Mouse (Mus musculus) telencephalon, adult 2 months (tissue): ENCODE data around the gene Mrpl10.

Source experiments
- DNase-seq: peaks from one replicate; pipeline ENCODE4 v3.0.0-alpha.2; 2011; ENCODE audit warnings: low read depth, low spot score

The Mrpl10 gene

DNA sequence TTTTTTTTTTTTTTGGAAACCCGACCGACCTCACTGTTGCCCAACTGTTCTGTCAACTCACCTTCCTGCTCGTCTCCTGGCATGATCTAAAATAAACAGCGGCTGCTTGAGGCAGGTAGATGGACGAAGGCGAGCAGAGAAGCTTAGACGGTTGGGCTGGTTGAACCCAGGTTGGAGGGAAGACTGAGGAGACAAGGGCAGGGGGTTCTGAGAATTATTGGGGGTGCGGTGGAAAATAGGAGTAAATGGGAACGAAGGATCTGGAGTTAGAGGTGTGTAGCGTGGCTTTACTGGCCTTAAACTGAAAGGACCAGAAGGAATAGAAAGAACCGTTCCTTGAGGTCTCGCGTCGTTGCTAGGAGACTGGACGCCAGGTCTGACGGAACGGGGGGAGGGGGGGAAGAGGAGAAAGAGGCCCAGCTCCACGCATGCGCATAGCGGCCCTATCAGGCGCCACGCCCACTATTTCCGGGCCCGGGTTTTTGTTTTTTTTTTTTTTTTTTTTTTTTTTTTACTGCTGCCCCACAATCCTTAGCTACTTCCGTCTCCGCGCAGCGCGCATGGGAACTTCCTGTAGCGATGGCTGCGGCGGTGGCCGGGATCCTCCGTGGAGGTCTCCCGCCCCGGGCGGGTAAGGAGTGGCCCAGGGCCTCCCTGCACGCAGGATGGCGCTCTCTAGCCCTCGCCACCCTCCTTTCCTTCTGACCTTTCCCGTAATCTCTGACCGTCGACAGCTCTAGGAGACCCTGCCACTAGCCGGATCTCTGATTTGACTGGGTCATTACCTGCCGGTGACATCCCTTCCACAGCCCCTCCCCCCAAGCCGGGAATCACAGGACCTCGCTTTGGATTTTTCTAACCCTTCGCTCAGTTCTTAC is at the start of gene Mrpl10, which contains the start of gene Lrrc46:
Gene Mrpl10 (plus strand): TSS at position 539 of the 878 bp plus-strand sequence.
Gene Lrrc46 (minus strand): TSS at position 386 of the 878 bp plus-strand sequence.
- DNase-seq: peak; percentile 89

DNA sequence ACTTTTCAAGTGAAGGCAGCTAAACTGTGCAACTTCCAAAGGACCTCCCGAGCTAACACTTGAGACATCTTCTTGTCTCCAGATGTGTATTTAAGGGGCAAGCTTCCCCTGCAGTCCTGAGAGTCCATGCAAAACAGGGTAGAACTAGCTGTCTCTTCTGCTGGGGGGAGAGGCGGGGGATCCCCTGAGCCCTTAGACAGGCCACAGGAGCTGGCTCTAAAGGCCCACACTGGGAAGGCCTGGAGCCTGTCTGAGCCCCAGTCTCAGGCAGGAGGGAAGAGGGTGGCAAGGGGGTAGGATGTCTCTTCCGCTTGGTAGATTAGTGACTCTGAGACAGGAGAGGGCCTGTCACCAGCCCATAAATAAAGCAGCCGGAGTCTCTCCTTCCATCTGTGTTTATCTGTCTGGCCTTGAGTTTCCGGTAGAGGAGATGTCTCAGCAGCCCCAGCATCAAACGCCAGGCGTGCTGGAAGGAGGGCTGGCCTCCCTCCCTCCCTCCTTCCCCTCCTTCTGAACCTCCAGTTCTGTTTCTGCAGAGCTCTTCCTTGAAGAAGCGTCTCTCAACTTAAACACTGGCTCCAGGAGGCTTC is 48.5 kb upstream of the Mrpl10 start:
- no peak for DNase-seq

DNA sequence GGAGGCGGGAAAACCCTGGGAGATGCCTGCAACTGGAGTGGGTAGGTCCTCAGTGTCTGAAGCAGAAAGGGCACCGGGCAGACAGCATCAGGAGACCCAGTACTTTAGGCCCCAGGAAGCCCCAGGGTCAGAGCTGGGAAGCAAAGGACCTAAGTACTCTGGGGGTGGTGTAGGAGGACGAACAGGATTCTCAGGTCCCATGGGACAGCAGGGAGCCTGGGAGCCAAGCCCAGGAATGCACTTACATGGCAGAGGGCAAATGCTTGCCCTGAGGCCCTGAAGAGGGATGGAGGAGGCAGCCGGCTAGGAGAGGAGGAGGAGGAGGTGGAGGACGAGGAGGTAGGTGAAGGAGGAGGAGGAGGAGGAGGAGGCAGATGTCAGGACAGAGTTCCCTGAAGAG is 46.3 kb upstream of the Mrpl10 start:
- DNase-seq: no peak

DNA sequence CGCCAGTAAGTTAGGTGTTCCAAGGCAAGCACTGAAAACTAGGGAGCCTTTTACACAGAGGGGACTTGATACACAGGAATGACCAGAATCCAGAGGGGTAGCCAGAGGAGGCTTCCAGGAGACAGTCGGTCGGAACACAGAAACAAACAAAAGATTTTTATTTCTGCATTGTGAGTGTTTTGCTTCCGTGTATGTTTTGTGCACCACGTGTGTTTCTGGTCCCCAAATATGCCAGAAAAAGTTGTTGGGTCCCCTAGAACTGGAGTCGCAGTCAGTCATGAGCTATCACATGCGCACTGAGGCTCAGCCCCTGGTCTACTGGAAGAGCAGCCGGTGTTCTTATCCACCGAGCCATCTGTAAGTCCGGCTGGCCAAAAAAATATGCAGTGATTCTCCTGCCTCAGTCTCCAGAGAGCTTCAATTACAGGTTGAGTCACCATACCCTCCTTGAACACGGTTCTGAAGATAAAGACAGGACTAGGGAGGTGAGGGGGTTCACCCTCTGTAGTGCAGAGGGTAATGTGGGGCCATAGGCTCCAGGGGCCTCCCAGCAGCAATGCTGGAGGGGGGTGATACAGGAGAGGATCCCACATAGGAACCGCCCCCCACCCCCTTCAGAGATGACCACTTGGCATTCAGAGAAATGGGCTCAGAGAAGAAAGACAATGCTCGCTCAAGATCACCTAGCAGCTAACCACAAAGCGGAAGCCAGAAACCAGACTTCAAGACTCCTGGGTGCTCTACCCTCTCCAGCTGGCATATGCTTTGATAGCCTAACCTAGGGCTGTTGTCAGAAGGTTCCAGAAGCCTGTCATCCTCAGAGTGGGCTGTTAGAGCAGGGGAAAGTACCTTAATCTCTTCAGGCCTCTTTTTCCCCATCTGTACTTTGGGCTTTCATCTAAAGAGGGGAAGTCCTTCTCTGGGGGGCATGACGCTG is 45.3 kb upstream of the Mrpl10 start:
- DNase-seq: no peak

DNA sequence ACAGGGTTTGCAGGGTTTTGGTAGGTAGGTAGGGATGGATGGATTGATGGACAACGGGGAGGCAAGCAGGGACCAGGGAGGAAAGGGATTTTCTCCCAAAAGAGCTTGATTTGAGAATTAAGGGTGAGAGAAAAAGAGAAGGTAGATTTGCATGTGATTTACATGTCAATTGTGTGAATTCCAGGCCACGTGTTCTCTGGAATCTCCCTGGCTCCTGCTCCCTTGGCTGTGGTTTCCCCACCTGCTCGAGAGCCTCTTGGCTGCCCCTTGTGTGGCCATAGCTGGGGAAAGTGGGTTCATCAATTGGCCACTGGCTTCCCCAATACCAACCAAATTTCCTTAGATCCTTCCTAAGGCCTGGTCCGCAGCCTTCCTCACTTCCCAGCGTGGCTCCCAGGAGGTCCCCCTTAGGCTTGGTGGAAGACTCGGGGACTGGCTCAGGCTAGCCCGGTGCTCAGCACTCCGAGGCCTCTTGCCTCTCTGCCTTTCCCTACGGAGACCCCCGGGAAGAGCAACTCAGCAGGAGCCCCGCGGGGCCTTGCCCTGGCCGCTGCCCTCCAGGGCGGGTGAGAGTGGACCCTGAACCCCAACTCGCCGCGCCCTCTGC is 44.5 kb upstream of the Mrpl10 start:
- no peak for DNase-seq

DNA sequence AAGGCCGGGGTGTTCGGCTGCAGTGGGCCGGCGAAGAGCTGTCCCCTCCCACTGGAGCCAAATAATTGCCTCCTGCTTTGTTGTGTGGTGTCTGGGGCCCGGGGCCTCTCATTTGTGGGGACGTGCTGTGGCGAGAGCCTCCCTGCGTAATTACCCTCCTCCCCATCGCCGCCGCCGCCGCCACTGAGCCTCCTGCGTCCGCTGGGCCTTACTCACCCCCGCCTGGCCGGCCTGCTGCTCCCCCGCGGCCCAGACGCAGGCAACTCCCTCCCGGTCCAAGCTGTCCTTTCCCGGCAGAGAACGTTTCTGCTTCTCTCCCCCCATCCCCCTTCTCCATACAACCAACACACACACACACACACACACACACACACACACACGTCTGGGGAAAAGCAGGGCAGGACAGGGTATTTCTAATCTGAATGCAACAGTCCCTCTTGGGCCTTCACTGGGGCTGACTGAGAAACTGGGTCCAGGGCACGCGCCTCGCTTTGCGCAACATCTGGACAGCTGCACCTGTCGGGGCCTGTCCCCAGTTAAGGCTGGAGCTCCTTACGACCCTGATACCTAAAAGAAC is 43.9 kb upstream of the Mrpl10 start:
- DNase-seq: no peak

DNA sequence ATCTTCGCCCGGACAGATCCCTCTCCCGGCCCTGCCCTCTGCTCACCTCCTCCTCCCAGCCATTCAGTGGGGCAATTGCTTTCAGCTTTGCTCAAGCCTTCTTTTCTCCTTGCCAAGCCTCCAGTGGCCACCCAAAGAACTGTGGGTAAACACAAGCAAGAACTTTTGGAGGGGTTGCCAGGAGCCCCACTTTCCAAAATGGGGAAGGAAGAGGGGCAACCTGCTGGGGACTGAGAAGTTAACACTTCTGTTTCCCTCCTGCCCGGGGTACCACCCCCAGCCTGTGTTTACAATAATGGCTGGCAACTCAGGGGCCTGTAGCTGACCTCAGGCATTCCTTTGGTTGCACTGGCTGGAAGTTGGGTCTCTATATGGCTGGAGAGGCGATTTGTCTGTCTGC is 38.2 kb upstream of the Mrpl10 start:
- no peak for DNase-seq

DNA sequence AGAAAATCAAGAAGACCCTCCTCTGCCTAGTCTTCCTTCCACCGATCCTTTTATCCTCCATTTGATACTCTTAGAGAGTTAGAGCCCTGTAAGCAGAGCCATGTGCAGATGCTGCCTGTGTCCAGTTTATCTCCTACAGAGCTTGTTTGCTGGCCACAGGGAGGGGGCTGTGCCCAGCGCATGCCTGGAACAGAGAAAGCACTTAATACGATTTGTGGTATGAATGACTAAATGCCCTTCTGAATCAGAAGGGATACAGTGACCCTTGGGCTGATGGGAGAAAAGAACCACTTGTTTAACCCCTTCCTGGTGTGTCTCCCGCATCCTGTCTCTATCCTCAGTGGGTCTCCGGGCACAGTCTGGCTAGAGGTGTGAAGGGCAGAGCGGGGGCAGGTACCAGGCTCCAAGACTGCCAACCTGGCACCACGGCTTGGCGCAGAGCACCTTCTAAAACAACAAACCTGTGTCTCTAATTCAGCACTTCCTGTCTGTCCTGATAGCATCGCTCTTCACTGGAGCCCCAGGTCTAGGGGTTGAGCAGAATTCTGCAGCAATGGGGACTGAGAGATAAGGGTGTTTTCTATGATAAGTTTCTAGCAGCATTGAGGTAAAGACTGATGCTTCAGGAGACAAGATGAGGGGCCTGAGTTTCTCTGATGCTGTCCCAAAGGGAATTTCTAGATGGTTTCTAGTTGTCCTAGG is 34.1 kb upstream of the Mrpl10 start:
- no peak for DNase-seq

DNA sequence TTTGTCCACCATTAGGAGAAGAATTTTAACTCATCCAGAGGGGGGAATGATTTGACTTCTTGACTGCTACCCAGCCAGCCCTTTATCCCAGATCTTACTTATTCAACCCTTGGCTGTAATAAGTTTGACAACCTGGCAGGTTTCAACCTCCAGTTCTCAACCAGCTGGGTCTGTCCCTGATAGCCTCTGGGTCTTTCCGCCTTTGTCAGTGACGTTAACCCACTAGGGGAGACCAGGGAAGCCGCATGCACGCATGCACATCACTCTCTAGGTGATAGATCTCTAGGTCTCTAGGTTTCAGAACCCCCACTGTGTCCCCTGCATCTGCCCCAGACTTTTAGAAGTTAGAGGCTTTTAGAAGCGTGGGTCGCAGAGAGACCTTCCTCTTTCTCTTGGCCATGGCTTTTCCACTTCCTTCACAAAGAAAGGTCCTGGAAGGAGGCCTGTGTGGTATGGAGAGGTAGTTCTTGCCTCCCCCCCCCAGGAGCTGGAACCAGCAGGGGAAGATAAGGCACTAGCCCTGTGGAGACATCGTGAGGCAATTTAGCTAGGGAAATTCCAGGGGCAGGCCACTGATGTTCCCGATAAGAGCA is 32.1 kb upstream of the Mrpl10 start:
- no peak for DNase-seq

DNA sequence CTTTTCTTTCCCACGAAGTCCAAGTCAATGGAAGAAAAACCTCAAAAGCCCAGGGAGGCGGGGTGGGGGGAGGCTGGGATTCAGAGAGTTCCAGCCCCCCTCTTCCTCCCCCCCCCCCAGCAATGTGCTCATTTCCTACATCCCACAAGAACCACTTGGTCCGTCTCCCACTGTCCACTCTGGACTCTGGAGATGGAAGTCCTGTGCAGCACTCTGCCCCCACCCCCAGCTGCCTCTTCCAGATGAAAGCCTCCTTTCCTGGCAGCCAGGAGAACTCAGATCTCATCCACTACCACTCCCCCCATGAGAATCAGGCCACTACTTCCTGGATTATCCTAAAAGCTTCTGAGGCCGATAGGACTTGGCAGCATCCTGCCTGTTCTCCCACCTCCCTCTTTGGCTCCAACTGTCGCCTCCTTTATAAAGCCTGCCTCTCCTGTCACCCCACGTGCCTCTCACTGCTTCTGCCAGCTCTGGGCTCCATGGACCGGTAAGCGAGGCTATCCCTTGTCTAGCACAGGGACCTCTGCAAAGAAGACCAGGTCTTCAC is 28.2 kb upstream of the Mrpl10 start, which contains the start of gene Sp6:
Gene Sp6 (plus strand): TSS at position 274 of the 550 bp plus-strand sequence.
- no peak for DNase-seq

DNA sequence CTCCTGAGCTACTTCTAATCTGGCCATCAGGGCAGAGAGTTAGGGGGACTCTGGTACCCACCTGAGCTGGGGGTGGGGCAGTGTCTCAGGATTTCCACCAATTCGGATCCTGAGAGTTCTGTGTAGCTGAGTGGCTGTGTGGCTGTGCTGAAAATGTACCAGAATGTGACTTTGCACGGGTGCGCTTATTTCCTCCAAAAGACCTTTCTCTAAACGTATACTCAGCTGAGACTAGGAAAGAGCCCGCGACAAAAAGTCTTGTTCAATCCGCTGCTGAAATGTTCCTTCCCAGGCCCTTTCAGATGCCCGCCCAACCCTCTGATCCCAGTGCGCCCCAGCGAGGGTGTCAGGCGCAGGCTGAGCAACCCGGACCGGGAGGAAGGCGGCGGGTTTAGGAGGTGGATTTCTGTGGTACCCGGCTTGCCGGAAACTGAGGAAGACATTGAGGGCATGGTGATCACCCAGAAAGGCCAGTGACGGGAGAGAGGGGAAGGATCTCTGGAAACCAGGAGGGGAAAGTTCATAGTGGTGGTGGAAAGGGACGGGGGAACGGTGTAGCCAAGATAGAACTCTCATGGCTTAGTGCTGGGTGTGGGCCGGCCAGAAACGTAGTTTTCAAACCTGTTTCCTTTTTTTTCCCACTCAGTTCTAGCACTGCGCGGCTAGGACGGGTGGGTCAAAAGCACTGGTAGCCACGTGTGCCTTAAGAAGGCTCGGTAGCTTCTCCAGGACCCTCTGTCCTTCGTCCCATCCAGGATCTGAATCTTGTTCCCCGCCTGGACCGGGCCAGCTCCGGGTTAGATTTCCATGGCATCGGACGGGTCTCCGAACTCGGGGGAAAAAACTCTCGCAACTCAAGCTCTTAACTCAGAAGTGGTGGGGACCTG is 23.4 kb upstream of the Mrpl10 start:
- DNase-seq: no peak

DNA sequence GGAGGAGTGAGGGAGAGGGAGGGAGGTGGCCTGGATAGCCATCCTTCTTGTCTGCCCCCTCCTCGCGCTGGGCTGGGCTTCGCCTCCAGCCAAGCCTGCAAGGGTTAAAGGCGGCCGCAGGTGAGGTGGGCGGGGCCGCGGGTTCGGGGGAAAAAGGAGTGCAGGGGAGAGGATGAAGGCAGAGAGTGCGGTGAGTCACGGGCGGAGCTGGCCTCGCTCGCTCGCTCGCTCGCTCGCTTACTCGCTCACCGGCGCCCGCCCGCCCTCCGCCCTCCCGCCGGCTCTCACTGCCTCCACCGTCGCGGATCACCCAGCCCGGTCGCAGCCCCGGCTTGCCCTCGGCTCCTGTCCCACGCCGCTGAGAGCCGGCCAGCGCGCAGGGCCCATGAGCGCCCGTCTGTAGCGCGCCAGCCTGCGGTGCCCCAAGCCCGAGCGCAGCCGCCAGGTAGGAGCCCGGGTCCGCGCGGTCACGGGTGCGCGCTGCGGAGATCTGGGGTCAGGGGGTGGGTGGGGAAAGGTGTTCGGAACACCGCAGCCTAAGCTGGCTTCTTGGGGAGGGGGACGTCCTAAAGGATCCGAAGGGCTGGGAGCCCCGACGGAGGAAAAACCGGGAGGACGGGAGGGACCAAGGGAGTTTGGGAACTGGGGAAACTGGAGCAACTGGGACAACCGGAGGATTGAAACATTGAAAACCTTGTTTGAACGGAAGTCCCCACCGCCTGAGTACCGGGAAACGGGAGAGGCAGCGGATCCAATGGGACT is 22.6 kb upstream of the Mrpl10 start:
- DNase-seq: no peak

DNA sequence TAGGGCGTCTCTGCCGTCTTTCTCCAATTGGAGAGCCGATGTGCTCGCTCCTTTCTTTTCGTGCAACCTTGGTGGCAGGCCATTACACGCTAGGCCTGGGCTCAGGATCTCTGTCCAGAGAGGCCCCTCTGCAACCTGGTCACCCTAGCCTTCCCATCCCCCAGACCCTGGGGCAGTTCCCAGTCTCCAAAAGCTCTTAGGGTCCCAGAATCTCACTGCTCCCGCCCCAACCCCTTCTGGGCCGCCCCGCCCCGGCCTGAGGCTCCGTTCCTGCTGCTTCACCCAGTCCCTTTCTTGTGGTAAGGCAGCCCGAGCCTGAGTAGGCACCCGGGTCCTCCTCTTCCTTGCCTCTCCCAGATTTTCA is 22.0 kb upstream of the Mrpl10 start:
- no peak for DNase-seq

DNA sequence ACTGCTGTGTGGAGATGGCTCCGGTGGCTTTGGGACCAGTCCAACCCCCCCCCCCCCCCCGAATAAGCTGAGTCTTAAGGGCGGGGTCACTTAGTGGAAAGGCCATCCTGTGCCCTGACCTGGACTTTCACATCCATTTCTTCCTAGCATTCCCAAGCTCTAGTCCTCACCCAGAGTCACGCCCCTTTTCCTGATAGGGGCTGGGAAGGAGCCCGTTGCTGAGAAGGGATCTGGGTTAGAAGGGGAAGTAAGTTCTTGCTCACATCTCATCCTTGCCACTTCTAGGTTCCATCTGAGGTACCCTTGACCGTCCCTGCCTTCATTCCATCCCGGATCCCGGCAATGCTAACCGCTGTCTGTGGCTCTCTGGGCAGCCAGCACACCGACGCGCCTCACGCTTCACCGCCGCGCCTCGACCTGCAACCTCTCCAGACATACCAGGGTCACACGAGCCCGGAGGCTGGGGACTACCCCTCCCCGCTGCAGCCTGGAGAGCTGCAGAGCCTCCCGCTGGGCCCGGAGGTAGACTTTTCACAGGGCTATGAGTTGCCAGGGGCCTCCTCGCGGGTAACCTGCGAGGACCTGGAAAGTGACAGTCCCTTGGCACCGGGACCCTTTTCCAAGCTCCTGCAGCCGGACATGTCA is 20.1 kb upstream of the Mrpl10 start:
- no peak for DNase-seq

DNA sequence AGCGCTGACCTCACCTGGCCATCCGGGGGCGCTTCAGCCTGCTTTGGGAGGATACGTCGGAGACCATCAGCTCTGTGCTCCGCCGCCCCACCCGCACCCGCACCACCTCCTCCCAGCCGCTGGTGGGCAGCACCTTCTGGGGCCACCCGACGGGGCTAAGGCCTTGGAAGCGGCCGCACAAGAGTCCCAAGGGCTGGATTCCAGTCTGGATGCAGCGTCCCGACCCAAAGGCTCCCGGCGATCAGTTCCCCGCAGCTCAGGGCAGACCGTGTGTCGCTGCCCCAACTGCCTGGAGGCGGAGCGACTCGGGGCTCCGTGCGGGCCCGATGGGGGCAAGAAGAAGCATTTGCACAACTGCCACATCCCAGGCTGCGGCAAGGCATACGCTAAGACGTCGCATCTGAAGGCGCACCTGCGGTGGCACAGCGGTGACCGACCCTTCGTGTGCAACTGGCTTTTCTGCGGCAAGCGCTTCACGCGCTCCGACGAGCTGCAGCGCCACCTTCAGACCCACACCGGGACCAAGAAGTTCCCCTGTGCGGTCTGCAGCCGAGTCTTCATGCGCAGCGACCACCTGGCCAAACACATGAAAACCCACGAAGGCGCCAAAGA is 19.4 kb upstream of the Mrpl10 start:
- DNase-seq: no peak

DNA sequence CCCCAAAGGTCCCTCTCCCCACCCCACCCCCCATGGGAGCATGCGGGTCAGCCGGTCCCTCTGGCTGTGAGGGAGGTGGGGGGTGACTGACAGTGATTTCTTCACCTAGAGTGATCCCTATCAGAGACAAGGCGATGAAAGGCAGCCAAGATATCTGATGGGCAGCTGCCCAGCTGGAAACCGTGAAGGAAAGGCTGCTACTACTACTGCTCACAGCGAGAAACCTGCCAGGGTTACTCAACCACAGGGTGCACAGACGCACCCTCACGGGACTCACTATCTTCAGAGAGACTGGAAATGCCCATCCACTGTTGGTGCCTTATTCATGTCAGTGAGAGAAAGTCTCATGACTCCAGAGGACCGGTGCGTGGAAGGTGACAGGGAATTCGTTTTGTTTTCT is 16.4 kb upstream of the Mrpl10 start:
- no peak for DNase-seq

DNA sequence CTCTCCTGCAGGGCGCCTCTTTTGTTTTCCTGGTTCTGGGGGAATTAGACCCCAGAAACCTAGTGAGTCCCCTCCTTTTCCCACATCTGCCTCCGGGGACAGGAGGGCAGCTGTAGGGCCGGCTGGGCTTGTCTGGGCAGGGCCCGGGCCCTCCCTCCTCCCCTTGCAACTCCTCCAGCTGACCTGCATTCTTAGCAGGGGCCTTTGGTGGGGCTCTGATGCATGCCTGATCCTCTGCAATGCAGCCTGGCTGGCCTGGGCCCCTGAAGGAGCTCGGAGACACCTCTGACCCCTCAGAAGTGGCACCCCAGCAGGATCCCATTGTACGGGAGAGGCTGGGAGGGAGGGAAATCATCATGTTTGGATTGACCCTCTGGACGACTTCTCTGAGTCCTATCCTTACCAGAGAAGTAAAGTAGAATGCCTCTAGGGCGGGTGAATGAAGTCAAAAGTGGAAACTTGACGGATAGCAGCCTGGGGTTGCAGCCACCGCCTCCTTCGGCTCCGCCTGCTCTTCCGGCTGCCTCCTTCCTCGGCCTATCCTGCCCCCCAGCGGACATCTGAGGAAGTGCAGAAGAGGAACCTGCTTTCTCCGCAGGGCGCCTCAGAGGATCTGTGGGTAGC is 15.5 kb upstream of the Mrpl10 start:
- DNase-seq: no peak
